Mouse (Mus musculus) gastrocnemius, postnatal 25 days (tissue): ENCODE data around the gene Gm20388. TPM values are rescaled to one million over a fixed set of nuclear protein-coding genes. Genes with fewer than 3 reads are reported as not detected.
"Not testable (repeated sequence)": the region's sequence is repeated elsewhere in the genome, so short reads cannot be mapped to it uniquely, and the experiment has no call there.

ENCODE experiments used
- DNase-seq: peaks from one replicate; pipeline ENCODE4 v3.0.0; 2022
- total RNA-seq, 2 experiments: library from RNA; stranded (reverse); gene quantifications; 1 replicate in 1 of 2; 2 replicates in 1 of 2; pipeline ENCODE4 v1.2.3; 2021

The Gm20388 gene
- total RNA-seq, 2 experiments from 2014 or later: 6.7 TPM; not detected in 1

- no peak for DNase-seq
Observed at GRCm38 (mm10) chr8:123138741-123139140, 3228.1 kb downstream of the Gm20388 start.

- peak; percentile 83 for DNase-seq
Observed at GRCm38 (mm10) chr8:123141741-123142462, 3231.3 kb downstream of the Gm20388 start.

GRCm38 (mm10) chr8:123145279-123145678 lies 3234.6 kb downstream of the Gm20388 start:
- DNase-seq: peak; percentile 67

- DNase-seq: peak; percentile 56
Observed at GRCm38 (mm10) chr8:123146390-123146789, 3235.7 kb downstream of the Gm20388 start.

DNA sequence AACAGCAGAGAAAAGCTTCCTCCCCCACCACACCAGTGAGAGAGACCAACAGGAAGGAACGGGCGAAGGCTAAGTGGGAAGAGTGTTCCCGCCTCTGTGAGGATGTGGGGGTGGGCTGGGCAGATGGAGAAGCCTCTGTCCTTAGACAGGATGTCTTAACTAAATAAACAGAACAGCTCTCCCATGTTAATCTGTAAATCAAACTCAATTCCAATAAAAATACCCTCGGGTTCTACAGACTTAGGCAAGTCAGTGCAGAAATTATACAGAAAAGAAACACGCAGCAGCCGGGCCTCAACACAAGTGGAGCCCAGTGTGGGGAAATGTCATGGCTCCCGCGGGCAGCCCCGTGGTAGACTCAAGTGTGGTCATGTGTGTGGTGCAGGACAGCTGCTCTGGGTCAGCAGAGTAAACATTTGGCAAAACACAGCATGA lies 3240.1 kb downstream of the Gm20388 start:
- DNase-seq: no peak

DNA sequence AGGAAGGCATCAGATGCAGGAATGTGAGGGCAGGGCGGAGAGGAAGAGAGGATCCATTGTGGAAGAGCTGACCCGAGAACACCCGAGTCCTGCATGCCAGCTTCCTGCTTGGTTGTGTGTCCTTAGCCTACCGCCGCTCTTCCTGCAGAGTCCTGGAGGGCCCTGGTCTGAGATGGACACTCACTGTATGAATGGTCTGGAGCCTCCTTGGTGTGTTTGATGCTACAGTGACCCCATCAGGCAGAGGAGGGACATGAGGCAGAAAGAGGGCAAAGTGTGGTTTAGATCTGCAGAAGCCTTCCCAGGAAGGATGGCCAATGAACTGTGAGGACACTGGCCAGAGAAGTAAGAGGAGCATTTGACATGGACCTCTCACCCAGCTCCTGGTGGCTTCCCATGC lies 3244.5 kb downstream of the Gm20388 start:
- no peak for DNase-seq

GRCm38 (mm10) chr8:123156070-123156773 lies 3245.6 kb downstream of the Gm20388 start:
- DNase-seq: no peak

- no peak for DNase-seq
Observed at GRCm38 (mm10) chr8:123157888-123158465, 3247.3 kb downstream of the Gm20388 start, which contains the start of gene Sult5a1. TSS of gene Sult5a1 (minus strand) at chr8:123158315.

- DNase-seq: peak; percentile 69
Observed at GRCm38 (mm10) chr8:123181391-123181790, 3270.8 kb downstream of the Gm20388 start.

GRCm38 (mm10) chr8:123185566-123186409 lies 3275.1 kb downstream of the Gm20388 start, which contains the start of gene Dpep1:
TSS of gene Dpep1 (plus strand) at chr8:123186242.
- DNase-seq: peak; percentile 82

GRCm38 (mm10) chr8:123188006-123188405 lies 3277.4 kb downstream of the Gm20388 start:
- no peak for DNase-seq

GRCm38 (mm10) chr8:123188841-123189240 lies 3278.2 kb downstream of the Gm20388 start:
- DNase-seq: no peak

- peak; percentile 68 for DNase-seq
Observed at GRCm38 (mm10) chr8:123190678-123191077, 3280.0 kb downstream of the Gm20388 start.

GRCm38 (mm10) chr8:123191908-123192307 lies 3281.3 kb downstream of the Gm20388 start:
- no peak for DNase-seq

GRCm38 (mm10) chr8:123193771-123194170 lies 3283.1 kb downstream of the Gm20388 start:
- DNase-seq: no peak

DNA sequence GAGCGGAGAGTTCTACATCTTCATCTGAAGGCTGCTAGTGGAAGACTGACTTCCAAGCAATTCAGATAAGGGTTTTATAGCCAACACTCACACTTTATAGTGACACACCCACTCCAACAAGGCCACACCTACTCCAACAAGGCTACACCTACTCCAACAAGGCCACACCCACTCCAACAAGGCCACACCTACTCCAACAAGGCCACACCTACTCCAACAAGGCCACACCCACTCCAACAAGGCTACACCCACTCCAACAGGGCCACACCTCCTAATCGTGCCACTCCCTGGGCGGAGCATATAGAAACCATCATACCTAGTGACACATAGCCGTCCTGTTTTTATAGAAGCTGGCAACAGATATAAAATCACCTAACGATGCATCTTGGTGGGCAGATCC lies 3286.4 kb downstream of the Gm20388 start:
- not testable (repeated sequence) for DNase-seq

GRCm38 (mm10) chr8:123199864-123200263 lies 3289.2 kb downstream of the Gm20388 start:
- no peak for DNase-seq

DNA sequence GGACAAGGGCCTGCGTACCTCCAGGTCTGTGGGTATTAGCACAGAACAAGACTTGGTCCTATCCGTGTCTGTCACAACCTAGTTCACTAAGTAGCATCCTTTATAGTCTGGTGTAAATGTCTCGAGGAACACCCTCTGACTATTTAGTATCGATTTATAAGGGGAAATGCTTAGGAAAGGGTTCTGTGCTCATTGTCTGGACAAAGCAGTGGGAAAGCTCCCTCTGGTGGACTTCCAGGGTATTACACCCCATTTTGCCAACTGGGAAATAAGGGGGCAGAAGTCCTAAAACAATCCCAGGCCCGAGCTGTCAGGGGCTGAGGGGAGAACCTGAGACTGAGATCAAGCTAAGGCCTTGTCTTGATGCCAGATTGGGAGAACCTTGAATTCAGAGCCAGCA lies 3291.6 kb downstream of the Gm20388 start:
- DNase-seq: no peak

DNA sequence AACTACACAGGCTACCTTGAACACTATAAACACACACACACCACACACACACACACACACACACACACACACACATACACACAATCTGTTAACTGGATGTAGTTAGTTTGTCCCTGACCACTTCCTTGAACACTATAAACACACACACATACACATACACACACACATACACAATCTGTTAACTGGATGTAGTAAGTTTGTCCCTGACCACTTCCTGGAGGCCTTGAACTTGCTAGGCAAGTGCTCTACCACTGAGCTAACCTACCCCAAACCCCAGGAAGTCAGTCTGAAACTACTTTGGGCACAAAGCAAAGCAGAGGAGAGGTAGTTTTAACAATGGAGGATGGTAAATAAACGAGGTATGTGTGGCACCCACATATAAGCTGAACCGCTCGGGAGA lies 3292.9 kb downstream of the Gm20388 start:
- no peak for DNase-seq

DNA sequence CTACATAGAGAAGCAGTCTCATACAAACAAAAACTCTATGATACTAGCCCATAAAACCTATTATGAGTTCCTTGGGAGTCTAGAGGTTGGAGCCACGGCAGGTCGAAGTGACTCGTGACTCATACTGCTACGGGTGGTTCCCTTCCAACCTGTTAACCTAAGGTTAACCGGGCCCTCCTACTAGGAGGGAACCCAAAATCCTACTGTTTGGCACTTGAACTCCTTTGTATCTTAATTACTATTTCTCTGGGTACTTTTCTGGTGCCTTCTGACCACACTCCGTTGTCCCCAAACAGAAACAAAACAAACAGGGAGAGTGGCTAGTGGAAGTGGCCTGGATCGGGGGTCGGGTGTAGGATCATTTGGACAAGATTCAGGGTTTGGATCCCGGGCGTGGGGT lies 3301.2 kb downstream of the Gm20388 start:
- DNase-seq: no peak

GRCm38 (mm10) chr8:123212321-123213117 lies 3301.9 kb downstream of the Gm20388 start, which contains the start of the genes Chmp1a and Spata33:
TSS of gene Chmp1a (minus strand) at chr8:123212763.
TSS of gene Spata33 (plus strand) at chr8:123212832.
- peak; percentile 90 for DNase-seq
